Mouse (Mus musculus) urinary bladder, postnatal 4 days (tissue): ENCODE results near the gene St6galnac6.

ENCODE experiments used
- DNase-seq, 2 experiments: peaks; one replicate each; pipeline ENCODE4 v3.0.0; 2021 to 2022; ENCODE audit warnings: low spot score in 2 of 2

Gene St6galnac6

DNA sequence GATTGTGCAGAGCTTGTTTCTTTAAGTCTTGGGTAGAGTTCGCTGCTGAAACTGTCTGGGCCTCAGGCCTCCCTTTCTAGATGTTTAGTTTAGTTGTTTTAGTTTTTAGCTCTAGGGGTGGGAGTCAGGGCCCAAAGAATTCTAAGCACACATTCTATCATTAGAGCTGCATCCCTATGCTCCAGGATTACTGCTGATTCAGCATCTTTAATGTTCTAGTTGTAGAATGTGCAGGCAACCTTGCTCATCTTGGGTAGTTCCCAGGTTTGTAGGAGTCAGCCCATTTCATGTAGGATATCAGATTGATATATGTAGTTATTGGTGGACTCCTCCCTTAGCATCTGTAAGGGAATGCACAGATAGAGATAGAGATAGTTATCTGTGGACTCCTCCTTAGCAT is 17.6 kb downstream of the St6galnac6 start:
- DNase-seq, result no peak

DNA sequence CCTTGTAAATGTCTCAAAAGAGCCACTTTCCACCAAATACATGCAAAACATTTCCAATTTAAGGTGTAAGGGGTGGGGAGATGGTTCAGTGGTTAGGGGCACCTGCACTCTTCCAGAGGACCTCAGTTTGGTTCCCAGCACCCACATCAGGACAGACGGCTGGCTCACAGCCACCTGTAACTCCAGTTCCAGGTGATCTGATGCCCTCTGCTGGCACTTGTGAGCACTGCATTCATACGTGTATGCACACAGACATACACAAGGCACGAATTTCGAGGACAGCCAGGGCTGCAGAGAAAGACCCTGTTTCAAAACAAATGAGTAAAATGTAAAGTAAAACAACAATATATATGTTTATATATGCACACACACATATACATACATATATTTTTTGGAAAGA is 18.1 kb downstream of the St6galnac6 start:
- no peak for DNase-seq

DNA sequence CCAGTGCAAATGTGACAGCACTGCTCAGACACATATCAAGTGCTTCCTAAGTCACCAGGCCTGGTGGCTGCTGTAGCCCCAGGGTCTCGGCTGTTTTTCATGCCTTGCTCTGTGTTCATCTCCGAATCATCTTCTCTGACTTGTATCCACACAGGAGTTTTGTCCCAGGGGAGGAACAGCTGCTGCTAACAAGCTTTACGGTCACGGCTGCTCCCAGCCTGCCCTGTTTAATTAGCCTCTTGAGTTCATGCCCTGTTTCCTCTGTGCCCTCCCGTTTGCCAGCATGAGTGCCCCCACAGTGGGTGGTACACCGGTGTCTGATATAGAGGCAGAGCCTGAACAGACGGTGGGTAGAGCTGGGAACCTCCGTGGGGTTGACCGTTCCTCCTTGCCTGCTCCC is 18.5 kb downstream of the St6galnac6 start:
- no peak for DNase-seq

DNA sequence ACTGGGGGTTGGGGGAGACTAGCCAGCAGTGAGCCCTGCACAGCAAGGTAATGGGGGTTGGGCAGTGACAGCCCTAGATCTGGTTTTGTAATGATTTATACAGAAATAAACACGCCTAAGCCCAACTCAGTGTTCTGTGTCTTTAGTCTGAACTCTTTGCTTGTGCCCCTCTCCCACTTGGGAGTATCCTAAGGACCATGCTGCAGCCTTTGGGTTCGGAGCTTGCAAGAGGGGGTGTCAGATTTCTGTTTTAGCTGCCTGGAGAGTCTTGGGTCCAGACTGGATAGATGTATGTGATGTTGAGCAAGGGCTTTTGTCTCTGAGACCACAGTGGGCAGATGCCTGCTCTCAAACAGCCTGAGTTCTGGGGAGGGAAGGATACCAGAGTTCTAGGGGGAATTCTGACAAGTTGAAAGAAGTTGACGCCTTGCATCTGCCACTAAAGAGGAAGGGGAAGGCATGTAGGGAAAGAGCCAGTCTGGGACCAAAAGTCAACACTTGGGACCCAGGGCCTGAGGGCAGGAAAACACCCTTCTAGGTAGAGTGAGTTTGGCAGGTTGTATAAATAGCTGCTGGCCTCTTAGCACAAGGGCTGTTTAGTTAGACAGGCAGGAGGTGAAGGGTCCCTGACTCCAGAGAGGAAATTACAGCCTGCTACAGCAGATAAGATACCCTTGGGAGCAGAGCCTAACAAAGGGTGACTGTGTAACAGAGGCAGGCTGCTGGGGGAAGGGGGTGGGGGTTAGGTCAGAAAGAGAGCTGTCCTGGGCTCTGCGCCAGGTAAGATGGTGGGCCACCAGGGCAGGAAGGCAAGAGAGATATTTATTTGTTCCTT is 21.4 kb downstream of the St6galnac6 start:
- no peak for DNase-seq

DNA sequence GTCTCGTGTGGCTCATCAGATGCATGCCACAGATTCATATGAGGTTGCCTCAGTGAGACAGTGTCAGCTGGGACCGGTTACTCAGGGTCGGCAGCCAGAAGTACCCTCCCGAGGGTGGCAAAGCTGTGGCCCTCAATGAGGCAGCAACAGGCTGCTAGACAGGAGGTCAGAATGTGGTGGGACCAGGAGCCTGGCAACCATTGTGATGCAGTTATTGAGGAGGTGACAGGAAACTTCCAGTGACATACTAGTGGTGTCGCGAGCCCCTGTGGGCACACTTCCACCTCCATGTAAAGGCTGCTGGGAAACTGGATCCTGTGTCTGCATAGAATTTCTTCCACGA is 22.0 kb downstream of the St6galnac6 start, which contains the start of gene Ak1:
TSS of gene Ak1 (plus strand) at position 242 of the 343 bp plus-strand sequence.
- DNase-seq, result no peak

DNA sequence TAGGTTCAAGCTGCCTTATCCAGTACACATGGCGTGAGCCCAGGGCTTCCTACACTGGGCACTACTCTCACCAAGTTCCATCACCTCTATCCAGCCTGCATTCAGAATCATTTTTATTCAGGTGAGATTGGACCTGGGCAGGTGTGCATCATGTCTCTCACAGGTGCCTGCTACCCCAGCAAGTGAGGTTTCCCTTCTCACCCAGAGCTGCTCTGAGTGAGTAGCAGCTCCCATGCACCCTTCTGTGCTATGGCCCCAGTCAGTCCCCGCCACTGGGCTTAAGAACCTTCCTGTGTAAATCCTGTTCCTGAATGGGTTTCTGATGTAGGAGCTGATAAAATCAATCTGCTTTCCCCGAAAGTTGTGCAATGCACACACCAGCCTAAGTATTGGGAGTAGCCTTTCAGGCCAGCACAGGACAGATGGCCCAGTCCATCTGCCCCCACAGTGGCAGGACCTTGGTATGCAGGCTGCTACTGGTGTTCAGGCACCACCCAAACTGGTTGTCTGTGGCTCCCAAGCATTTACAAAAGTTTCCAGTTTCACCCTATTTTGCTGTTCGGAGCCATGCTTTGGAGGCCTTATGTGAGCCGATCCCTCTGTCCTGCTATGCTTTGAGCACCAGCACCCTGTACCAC is 24.7 kb downstream of the St6galnac6 start:
- no peak for DNase-seq

DNA sequence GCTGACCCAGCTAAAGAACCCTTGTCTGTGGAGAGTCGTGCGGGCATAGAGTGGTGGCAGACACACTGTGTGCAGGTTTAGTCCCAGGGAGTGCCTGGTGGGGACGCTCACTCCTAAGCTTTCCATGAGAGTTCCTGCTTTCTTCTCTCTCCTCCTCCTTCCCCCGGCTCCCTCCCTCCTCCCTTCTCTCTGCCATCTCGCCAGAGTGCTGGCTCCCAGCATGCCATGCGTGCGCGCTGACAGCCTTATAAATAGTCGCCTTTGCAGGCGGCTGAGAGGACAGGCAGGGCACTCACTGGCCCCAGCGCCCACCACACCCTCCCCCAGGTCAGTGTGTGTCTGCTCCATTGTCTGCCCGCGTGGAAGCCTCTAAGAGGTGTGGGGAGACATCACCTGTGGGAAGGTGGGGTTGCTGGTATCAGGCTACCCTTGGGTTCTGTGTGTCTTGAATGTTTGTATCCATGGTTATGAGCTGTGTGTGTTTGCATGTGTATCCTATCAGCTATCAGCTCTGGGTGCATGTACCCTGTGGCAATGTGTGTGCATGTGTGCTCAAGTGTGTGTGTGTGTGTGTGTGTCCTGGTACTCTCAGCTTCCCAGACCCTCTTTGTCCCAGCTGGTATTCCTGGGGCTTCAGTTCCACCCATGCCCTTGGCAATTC is 25.8 kb downstream of the St6galnac6 start:
- DNase-seq, result peak in 1 of 2 experiments; percentile 60

DNA sequence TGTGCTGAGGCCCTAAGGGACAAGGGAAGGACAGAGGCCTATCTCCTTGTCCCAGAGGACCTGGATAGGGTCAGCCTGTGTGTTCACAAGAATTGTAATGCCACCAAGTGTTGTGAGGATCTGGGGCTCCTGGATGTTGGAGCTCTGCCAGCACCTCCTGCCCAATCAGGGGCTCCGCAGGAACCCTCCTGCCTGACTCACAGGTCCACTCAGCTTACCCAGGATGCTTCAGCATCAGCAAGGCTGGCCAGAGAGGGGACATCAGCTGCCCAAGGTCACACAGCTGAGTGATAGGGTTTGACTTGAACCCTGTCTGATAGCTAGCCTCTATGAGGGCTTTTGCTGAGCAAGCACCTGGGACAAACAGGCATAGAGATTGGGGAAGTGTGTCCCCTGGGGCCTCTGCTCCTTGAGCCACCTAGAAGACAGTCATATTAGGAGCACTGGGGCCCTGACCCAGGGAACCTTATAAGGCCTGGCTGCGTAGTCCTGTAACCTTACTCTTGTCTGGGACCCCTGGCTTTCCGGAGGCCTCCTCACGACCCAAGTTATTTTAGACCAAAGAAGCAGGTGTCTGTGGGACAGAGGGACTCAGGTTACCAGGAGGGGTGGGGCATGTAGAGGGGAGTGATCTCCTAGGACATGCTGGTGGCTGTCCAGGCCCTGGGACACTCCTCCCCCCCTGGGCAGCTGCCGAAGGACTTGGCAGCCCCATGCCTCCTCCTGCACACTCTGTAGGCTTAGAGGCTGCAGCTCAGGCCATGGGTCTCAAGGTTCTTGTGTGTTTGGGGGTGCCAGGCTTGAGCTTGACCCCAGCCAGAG is 26.6 kb downstream of the St6galnac6 start:
- no peak for DNase-seq

DNA sequence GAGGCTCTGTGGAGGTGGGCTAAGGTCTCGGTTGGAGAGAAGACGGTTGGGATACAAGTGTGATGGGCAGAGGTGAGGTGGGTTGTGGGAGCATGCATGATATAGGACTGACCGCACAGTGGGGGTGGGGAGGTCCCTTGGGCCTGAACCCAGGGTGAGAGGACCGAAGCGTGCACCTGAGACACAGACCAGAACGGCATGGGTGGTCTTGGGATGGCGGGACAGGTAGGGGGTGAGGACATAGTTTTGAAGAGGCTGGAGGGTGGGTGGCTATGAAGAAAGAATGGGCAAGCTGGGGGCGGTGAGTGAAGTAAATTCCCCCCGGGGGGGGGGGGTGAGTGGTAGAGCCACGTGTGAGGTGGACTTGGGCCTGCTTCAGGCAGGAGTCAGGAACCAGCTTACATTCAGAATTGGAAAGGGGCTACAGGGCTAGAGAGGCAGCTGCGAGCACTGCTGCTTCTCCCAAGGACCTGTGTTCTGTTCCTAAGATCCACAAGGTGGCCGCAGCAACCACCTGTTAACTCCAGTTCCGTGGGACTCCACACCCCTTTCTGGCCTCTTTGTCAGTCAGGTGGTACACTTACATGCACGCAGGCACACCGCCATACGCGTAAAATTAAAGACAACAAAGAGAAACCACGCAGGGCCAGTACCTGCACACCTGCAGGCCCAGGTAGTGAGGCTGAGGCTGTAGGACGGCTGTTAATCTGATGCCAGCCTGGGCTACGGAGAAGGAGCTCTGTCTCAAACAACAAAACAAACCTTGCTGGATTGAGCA is 27.9 kb downstream of the St6galnac6 start:
- no peak for DNase-seq

DNA sequence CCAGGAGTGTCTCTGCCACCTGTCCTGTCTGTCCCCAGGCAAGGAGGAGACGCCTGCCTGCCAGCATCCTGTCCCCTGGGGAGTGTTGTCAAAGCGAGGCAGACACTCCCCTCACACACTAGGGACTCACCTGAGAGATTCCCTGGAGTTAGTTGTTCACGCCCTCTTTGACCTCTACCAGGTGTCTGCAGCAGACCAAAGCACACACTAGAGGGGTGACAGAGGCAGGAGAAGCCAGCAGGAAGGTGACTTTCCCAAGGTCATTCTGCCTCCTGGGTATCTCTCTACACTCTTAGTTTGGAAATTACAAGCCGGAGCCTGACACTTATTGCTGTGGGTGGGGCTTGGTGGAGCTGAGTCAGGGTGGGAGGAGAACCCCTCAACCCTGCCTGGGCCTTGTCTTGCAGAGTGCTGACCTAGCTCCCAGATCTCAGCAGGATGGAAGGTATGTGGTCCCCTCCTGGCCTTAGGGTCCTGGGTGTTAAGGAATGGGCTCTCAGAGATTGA is 28.6 kb downstream of the St6galnac6 start:
- DNase-seq, result no peak

DNA sequence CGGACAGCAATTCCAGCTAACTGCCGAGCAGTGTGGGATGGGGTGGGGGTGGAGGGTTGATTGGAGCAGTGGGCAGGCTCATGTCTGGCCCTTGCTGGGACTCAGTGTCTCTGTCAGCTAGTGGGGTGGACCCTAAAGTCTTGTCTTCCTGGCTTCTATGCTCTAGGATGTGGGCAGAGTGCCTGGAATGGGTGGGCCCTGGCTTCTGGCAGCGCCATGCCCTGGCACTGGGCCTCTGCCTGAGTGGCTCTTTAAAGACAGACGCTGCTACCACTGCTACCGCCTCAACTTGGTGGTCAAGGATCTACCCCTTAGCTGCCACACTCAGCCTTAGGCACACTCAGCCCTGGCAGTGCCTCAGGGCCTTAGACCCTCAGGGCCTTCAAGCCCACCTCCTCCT is 29.2 kb downstream of the St6galnac6 start:
- DNase-seq, result peak; percentile 73 to 78

DNA sequence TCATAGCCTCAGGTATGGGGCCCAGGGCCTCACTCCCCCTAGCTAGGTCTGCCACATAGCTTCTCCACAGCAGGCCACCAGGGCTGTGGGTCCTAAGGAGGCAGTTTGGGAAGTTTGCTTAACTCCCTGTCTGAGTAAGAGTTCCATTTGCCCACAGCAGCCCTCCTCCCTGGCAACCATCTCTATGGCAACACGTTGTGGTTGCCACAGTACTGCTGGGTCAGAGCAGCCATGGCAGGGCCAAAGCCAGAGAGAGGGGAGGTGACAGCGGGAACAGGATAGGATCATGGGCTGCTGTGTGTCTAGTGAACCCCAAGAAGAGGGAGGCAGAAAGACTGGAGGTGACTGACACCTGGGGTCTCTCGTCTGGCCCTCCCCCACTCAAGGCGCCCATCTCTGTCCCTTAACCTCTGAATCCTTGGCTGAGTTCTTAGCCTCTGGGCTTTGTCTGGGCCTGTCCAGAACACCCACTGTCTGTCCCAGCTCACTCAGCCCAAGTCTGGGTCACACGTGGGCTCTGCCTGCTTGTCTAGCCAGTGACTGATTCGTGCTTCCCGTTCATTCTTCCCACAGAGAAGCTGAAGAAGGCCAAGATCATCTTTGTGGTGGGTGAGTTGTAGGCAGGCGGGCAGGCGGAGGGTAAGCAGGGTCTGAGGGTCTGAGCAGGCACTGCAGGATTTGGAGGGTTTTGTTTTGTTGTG is 29.9 kb downstream of the St6galnac6 start:
- peak; percentile 58 to 77 for DNase-seq

DNA sequence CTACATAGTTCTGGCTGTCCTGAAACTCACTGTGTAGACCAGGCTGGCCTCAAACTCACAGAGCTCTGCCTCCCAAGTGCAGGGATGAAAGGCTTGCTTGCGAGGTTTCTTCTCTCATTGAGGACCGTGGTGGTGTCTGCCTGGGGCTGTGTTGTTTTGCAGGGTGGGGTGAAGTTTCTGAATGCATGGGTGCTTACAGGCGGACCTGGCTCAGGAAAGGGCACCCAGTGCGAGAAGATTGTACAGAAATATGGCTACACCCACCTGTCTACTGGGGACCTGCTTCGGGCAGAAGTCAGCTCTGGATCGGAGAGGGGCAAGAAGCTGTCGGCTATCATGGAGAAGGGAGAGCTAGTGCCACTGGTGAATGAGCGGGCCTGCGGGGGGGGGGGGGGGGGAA is 30.5 kb downstream of the St6galnac6 start:
- no peak for DNase-seq

DNA sequence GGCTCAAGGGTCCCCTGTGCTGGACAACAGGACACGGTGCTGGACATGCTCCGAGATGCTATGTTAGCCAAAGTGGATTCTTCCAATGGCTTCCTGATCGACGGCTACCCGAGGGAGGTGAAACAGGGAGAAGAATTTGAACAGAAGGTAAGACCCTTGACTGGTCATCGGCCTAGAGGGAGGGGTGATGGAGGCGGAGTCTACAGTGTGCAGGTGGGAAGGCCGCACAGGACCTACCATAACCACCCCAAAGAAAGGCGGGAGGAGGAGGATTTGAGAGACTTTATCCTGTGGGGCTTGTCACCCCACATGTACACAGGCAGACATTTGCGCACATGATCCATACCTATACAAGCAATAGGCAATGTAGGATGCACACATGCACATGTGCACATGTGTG is 31.5 kb downstream of the St6galnac6 start:
- DNase-seq, result no peak

DNA sequence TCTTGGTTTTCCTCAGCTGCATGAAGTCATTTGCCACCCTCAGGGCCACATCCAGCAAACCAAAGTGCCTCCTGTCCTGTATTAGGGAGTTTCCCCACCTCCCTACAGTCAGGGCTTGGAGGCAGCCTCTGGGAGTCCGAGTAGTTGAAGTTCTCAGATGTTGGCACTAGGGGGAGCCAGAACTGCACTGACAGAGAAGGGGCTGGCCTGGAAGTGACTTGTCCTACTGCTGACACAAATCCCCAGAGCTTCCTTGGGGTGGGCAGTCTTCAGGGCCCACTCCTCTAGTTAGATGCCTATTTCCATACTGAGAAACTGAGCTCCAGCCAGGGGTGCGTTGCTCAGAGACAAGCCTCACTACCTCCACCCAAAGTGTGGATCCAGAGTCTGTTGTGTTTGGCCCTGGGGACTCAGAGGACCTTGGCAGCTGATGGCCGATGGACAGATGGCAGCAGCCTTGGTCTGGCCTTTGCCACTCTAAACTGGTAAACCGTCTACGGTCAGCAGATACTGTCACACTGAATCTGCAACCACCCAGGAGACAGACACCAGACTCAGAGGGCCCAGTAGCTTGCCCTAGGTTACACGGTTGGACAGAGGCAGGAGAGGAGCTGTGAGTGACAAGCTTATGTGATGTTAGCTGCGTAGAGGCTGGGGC is 32.4 kb downstream of the St6galnac6 start:
- peak; percentile 72 to 84 for DNase-seq

DNA sequence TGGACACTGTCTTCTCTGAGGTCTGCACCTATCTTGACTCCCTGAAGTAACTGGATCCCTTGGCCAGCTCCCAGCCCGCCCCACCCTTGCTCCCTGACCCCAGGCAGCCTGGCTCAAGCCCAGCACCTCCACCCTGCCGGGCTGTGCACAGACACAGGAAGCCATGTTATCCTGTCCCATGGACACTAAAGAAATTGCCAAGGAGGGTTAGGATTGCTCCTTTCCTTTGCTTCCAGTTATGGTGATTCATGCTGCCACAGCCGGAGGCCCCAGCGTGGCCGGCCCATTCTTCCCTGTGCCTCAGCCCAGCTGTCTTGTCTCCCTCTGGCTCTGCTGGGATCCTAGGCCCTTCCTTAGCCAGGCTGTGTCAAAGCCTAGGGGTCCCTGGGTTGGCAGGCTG is 34.2 kb downstream of the St6galnac6 start:
- no peak for DNase-seq

DNA sequence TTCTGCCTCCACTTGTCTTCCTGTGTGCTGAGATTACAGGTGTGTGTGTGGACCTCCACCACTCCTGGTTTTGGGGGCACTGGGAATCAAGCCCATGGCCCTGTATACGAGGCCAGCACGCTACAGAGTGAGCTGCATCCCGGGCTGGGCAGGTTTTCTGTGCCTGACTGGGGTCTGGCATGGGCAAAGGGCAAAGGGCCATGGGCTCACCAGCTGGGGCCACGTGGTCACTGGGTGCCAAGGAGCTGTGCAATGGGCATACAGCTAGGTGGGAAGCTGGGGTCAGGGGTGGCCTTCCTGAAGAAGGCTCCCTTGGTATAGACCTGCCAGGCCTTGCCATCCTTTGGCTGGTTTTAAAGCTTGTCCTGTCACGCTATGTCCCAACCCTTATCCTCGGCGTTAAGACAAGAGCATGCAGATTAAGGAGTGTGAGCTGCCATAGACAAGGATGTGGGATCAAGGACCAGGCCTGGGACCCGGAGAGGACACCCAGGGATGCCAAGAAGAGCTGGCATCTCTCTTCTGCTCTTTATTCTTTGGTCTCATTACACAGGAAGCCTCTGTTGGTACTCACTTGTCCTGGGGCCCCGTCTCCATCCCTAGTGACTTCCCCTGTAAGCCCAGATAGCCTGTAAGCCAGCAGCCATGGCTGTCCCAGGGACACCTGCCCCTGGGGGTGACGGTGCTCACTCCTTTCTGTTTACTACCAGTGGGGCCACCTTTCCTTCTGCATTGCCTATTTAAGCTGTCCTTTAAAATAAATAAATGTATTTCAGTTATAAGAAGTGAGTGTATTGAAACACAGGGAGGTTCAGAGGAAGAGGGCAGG is 35.0 kb downstream of the St6galnac6 start:
- no peak for DNase-seq

DNA sequence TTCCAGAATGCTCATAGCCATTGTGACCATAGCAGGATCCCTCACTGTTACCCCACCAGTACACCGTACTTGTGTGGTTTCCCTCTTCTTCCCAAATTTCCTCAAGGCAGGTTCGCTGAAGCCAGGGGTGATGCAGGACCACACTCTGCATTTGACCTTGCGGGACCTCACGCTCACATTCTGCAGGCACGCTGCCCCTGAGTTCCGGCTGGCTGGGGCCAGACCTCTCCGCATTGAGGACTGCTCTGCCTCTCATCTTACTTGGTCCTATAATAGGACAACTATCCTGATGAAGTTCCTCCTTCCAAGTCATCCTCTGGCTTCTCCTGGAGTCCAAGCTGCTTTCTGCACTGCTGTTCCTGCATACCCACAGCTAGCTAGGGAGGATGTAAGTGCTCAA is 37.1 kb downstream of the St6galnac6 start:
- no peak for DNase-seq

DNA sequence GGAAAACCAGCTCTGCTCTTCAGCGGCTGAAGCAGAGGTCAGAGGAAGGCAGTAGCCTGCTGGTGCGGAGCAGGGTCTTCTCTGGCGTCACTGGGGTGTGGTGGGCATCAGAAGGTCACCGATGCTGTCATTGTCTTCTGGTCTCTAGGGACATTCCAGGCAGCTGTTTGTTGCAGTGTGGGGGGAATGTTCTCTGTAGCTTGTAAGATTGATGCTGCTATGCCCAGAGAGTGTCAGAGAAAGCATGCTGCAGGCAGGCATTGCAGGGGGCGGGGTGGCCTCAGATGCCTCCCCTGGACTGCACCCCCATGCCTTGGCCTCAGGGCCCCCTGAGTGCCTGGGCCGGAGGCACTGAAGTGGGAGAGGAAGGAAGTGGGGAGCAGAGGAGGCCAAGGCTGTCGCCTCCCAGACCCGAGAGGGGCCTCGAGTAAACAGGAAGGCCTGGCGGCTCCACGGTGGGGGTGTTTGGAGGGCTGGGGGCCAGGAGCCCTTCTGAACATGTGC is 38.3 kb downstream of the St6galnac6 start:
- no peak for DNase-seq
